Mouse (Mus musculus): ENCODE measurements around the gene Cntrob. TPM values are rescaled to one million over a fixed set of nuclear protein-coding genes. Genes with fewer than 3 reads are reported as not detected.

Cntrob gene
- total RNA-seq, 2 experiments from 2014 or later = 15.2 to 25.0 TPM

- no peak for DNase-seq (ENCODE audit: low spot score in 2 of 2)
Measured at GRCm38 (mm10) chr11:69305291-69305690, 18.3 kb downstream of the Cntrob start.

- no peak for DNase-seq (ENCODE audit: low spot score in 2 of 2)
Measured at GRCm38 (mm10) chr11:69302817-69303216, 20.8 kb downstream of the Cntrob start.

- no peak for DNase-seq (ENCODE audit: low spot score in 2 of 2)
Measured at GRCm38 (mm10) chr11:69298231-69298630, 25.3 kb downstream of the Cntrob start.

- peak; percentile 5 to 31 for DNase-seq (ENCODE audit: low spot score in 2 of 2)
Measured at GRCm38 (mm10) chr11:69297799-69298198, 25.8 kb downstream of the Cntrob start.

GRCm38 (mm10) chr11:69295286-69295685 is 28.3 kb downstream of the Cntrob start:
- peak; percentile 30 to 36 for DNase-seq (ENCODE audit: low spot score in 2 of 2)

GRCm38 (mm10) chr11:69291111-69291510 is 32.5 kb downstream of the Cntrob start:
- no peak for DNase-seq (ENCODE audit: low spot score in 2 of 2)

GRCm38 (mm10) chr11:69277267-69277666 is 46.3 kb downstream of the Cntrob start:
- no peak for DNase-seq (ENCODE audit: low spot score in 2 of 2)

GRCm38 (mm10) chr11:69276081-69276480 is 47.5 kb downstream of the Cntrob start:
- DNase-seq (ENCODE audit: low spot score in 2 of 2) = no peak

- DNase-seq (ENCODE audit: low spot score in 2 of 2) = no peak
Measured at GRCm38 (mm10) chr11:69275650-69276049, 47.9 kb downstream of the Cntrob start.

- DNase-seq (ENCODE audit: low spot score in 2 of 2) = peak; percentile 77 to 88
Measured at GRCm38 (mm10) chr11:69272122-69272740, 51.3 kb downstream of the Cntrob start.

GRCm38 (mm10) chr11:69269575-69269974 is 54.0 kb downstream of the Cntrob start:
- peak; percentile 77 to 85 for DNase-seq (ENCODE audit: low spot score in 2 of 2)

- DNase-seq (ENCODE audit: low spot score in 2 of 2) = no peak
Measured at GRCm38 (mm10) chr11:69268100-69268499, 55.5 kb downstream of the Cntrob start.

GRCm38 (mm10) chr11:69267341-69267740 is 56.2 kb downstream of the Cntrob start:
- no peak for DNase-seq (ENCODE audit: low spot score in 2 of 2)

GRCm38 (mm10) chr11:69266253-69266652 is 57.3 kb downstream of the Cntrob start:
- peak; percentile 84 to 85 for DNase-seq (ENCODE audit: low spot score in 2 of 2)

- no peak for DNase-seq (ENCODE audit: low spot score in 2 of 2)
Measured at GRCm38 (mm10) chr11:69265410-69265809, 58.2 kb downstream of the Cntrob start.

GRCm38 (mm10) chr11:69264276-69264675 is 59.3 kb downstream of the Cntrob start:
- no peak for DNase-seq (ENCODE audit: low spot score in 2 of 2)

GRCm38 (mm10) chr11:69260111-69260510 is 63.5 kb downstream of the Cntrob start:
- no peak for DNase-seq (ENCODE audit: low spot score in 2 of 2)

GRCm38 (mm10) chr11:69258287-69258686 is 65.3 kb downstream of the Cntrob start:
- DNase-seq (ENCODE audit: low spot score in 2 of 2) = peak; percentile 40 to 47

- no peak for DNase-seq (ENCODE audit: low spot score in 2 of 2)
Measured at GRCm38 (mm10) chr11:69257807-69258206, 65.8 kb downstream of the Cntrob start.

- no peak for DNase-seq (ENCODE audit: low spot score in 2 of 2)
Measured at GRCm38 (mm10) chr11:69257072-69257471, 66.5 kb downstream of the Cntrob start.

- no peak for DNase-seq (ENCODE audit: low spot score in 2 of 2)
Measured at GRCm38 (mm10) chr11:69254808-69255207, 68.8 kb downstream of the Cntrob start.

- no peak for DNase-seq (ENCODE audit: low spot score in 2 of 2)
Measured at GRCm38 (mm10) chr11:69253131-69253530, 70.4 kb downstream of the Cntrob start.

- no peak for DNase-seq (ENCODE audit: low spot score in 2 of 2)
Measured at GRCm38 (mm10) chr11:69251953-69252352, 71.6 kb downstream of the Cntrob start.
